In the genomic region with DNA sequence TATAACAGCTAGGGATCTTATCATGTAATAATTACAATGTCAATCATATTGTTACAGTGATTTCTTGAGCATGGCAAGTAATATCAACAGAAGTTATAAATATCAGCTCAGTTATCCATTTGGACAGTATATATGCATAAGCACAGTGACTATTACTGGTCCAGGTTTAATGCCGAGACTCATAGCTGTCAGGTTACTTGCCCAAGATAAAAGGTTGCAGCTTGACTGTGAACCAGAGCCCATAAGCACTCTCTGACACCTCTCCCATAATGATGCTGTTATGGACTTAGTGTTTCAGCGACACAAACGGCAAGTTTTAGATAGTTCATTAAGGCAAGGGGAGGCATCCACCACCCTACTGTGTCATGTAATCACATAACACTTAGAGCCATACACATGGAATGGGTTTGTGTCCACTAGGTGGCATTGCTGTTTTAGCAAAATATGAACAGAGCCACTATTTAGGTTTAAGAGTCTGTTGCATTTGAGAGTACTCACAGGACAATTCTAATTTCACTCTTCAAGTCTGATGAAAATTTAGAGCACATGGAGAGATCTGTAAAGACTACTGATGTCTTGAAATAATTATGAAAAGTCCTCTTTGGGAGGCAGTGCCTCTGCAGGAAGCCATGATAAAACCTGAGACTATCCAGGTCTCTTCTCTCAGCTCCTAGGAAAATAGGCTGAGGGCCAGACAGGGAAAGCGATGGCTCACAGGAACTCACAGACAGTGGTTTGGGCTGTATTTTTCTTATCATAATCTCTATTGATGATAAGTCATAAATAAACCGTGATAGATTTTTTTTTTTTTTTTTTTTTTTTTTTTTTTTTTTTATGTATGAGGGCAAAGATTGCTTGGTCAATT, we compare ENCODE assay signal across 8 mouse cellular contexts.
DNase-seq lines count a peak whose midpoint lies in the region; ATAC-seq lines count a peak whose summit lies in the region.

No protein-coding gene starts in this region.

- ATAC-seq in hindbrain, embryonic 11.5 days (ENCODE audit: low FRiP score) = peak; percentile 81

- H3K9ac ChIP-seq in hindbrain, embryonic 11.5 days (ENCODE audit: low read depth, low read length) = no peak overlapping the region

- no peak overlapping the region for H3K27ac ChIP-seq in hindbrain, embryonic 11.5 days (ENCODE audit: low read depth, low read length)

- H3K36me3 ChIP-seq in hindbrain, embryonic 11.5 days (ENCODE audit: control insufficient read depth, insufficient read depth, low read length) = no peaks in the 10 kb centered on the region

- intact Hi-C loops in left cerebral cortex, postnatal 4 days (cut with DNase I) = loop anchor here (10.0 kb wide), 2 partner anchors 1260 to 1370 kb away; no protein-coding TSS in a partner anchor

- no peak overlapping the region for H3K4me3 ChIP-seq in hindbrain, embryonic 11.5 days (ENCODE audit: low read depth, low read length)

- peak; percentile 33 for DNase-seq in adrenal gland, postnatal 10 days
- DNase-seq in adrenal gland, postnatal 25 days = no peak
- DNase-seq in ovary, postnatal 14 days (ENCODE audit: low spot score) = peak; percentile 16
- no peak for DNase-seq in ovary, adult 18-20 months (ENCODE audit: low spot score)
- peak; percentile 64 for DNase-seq in hindbrain, embryonic 11.5 days (ENCODE audit: low spot score)
- peak; percentile 22 for DNase-seq in left cerebral cortex, postnatal 4 days
- peak; percentile 58 for DNase-seq in retina, postnatal 7 days (ENCODE audit: low read depth, low spot score)
- DNase-seq in urinary bladder, adult 18-20 months (ENCODE audit: low spot score in 2 of 2) = no peak

- no peak overlapping the region for H3K4me2 ChIP-seq in hindbrain, embryonic 11.5 days (replicated peaks; ENCODE audit: low read depth, low read length)

- no peaks in the 10 kb centered on the region for H3K27me3 ChIP-seq in hindbrain, embryonic 11.5 days (ENCODE audit: control insufficient read depth, insufficient read depth, low read length)

- 65% methylated on average over 5 of the region's 5 CpGs for WGBS in hindbrain, embryonic 11.5 days

- no peaks in the 10 kb centered on the region for H3K4me1 ChIP-seq in hindbrain, embryonic 11.5 days (replicated peaks; ENCODE audit: control insufficient read depth, insufficient read depth, low read length)

- no peaks in the 10 kb centered on the region for H3K9me3 ChIP-seq in hindbrain, embryonic 11.5 days (ENCODE audit: control insufficient read depth, low read length)

Comparison
In these comparisons a context has a peak if more than half of its experiments do, and no peak if none do; other contexts are left out.
1. DNase-seq: peak in adrenal gland, postnatal 10 days (single experiment), ovary, postnatal 14 days (single experiment), hindbrain, embryonic 11.5 days (single experiment), left cerebral cortex, postnatal 4 days (single experiment) and retina, postnatal 7 days (single experiment); none in adrenal gland, postnatal 25 days (single experiment), ovary, adult 18-20 months (single experiment) and urinary bladder, adult 18-20 months (0 of 2).